Mouse (Mus musculus): ENCODE data around the gene Macc1. TPM values are rescaled to one million over a fixed set of nuclear protein-coding genes. Genes with fewer than 3 reads are reported as not detected.

Gene Macc1
- polyA plus RNA-seq, 1 experiment from 2014 or later: 0.08 TPM

DNA sequence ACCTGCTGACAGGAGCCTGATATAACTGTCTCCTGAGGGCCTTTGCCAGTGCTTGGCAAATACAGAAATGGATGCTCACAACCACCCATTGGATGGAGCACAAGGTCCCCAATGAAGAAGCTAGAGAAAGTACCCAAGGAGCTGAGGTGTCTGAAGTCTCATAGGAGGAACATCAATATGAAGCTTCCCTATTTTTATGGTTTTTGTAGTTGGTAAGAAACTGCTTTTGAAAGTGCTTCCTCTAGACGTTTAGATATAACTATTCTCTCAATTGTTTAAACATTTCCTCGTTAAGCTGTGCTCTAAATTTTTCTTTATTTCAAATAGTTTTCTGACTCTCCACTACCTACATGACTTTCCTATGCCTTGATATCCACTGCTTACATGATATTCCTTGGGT lies 169.2 kb downstream of the Macc1 start:
- Histone ChIP-seq H3K27me3 (ENCODE audit: control insufficient read depth, insufficient read depth, low read length) (no peaks in the 10 kb centered on the region), H3K9ac (ENCODE audit: low read length) (no peak overlapping the region), H3K4me1 (replicated peaks; ENCODE audit: control insufficient read depth, insufficient read depth, low read length) (no peaks in the 10 kb centered on the region), H3K4me2 (ENCODE audit: low read depth, low read length, severe bottlenecking) (no peak overlapping the region), H3K27ac (ENCODE audit: low read depth, low read length) (no peak overlapping the region), H3K4me3 (ENCODE audit: low read depth, low read length) (no peak overlapping the region), H3K36me3 (ENCODE audit: control insufficient read depth, insufficient read depth, low read length) (no peaks in the 10 kb centered on the region), H3K9me3 (ENCODE audit: control insufficient read depth, low read length) (no peaks in the 10 kb centered on the region)
- 87% methylated on average over 2 of the region's 2 CpGs for whole genome bisulfite sequencing
- no peak for ATAC-seq (replicated peaks; ENCODE audit: low FRiP score)
- no peak for DNase-seq (ENCODE audit: low spot score)

DNA sequence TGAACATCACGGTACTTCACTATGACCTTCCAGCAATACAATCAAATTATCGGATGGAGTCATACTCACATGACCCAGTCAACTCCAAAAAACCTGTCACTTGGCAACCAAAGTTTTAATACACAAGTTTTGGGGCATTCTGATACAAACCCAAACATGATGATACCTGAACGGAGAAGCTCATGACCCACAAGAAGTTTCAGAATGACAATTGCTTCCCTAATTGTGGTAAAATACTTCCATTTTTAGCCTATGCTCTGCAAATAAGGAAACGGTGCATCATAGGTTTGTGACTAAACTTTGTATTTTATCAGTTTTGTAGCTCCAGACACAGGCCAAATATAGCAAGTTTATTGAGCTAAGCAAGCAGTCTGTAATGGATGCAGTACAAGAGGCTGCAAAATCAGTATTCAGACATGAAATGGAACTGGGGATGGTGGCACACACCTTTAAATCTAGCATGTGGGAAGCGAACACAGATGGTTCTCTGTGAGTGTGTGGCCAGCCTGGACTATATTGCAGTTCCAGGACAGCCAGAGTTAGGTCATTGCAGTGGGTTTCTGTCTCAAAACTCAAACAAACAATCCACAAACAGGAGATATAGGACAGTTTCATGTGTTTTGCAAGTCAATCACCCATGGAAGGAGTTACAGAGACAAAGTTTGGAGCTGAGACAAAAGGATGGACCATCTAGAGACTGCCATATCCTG lies 170.0 kb downstream of the Macc1 start:
- no peak overlapping the region for H3K4me3 ChIP-seq (ENCODE audit: low read depth, low read length)
- no peaks in the 10 kb centered on the region for H3K9me3 ChIP-seq (ENCODE audit: control insufficient read depth, low read length)
- no peak for ATAC-seq (replicated peaks; ENCODE audit: low FRiP score)
- H3K27ac ChIP-seq (ENCODE audit: low read depth, low read length): no peak overlapping the region
- no peak for DNase-seq (ENCODE audit: low spot score)
- no peaks in the 10 kb centered on the region for H3K36me3 ChIP-seq (ENCODE audit: control insufficient read depth, insufficient read depth, low read length)
- no peaks in the 10 kb centered on the region for H3K4me1 ChIP-seq (replicated peaks; ENCODE audit: control insufficient read depth, insufficient read depth, low read length)
- H3K9ac ChIP-seq (ENCODE audit: low read length): no peak overlapping the region
- H3K27me3 ChIP-seq (ENCODE audit: control insufficient read depth, insufficient read depth, low read length): no peaks in the 10 kb centered on the region
- no peak overlapping the region for H3K4me2 ChIP-seq (ENCODE audit: low read depth, low read length, severe bottlenecking)
- 92% methylated on average over 5 of the region's 5 CpGs for WGBS

DNA sequence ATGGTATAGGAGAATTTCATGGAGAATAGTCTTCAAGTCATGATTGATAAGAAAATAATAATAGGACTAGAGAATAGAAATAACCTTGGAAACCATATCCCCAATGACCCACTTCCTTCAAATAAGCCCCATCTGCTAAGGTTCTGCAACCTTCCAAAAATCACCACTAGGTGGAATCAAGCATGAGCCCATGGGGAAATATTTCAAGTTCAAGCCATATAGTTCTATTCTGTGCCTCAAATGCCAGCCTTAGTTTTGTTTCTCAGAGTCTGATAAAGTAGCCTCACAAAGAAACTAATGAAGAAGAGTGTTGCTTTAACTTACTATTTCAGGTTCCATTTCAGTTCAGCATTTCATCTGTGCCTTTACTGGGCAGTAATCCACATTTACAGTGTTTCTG lies 197.1 kb downstream of the Macc1 start:
- Histone ChIP-seq H3K36me3 (ENCODE audit: control insufficient read depth, insufficient read depth, low read length) (no peaks in the 10 kb centered on the region), H3K27ac (ENCODE audit: low read depth, low read length) (no peak overlapping the region), H3K27me3 (ENCODE audit: control insufficient read depth, insufficient read depth, low read length) (no peaks in the 10 kb centered on the region), H3K9me3 (ENCODE audit: control insufficient read depth, low read length) (no peaks in the 10 kb centered on the region), H3K4me3 (ENCODE audit: low read depth, low read length) (no peak overlapping the region), H3K4me2 (ENCODE audit: low read depth, low read length, severe bottlenecking) (no peak overlapping the region), H3K4me1 (replicated peaks; ENCODE audit: control insufficient read depth, insufficient read depth, low read length) (no peaks in the 10 kb centered on the region), H3K9ac (ENCODE audit: low read length) (no peak overlapping the region)
- DNase-seq (ENCODE audit: low spot score) (no peak), ATAC-seq (replicated peaks; ENCODE audit: low FRiP score) (no peak)

Other genes with a start within 250 kb of the Macc1 start
- 21.5 and 25.2 TPM in 2 replicates for gene Itgb8, start 75.5 kb upstream of the Macc1 start, polyA plus RNA-seq (2014; fragmentation: Nextera tagmentation; extraction: Ambion mirVana)

All from forebrain, embryonic 11.5 days (tissue).